Mouse (Mus musculus) liver, postnatal 0 days (tissue): ENCODE measurements around the gene Hils1.

ENCODE experiments used
- CTCF ChIP-seq: sonication (generic); IDR thresholded peaks from 2 replicates; pipeline ENCODE4 v1.5.1; 2016; ENCODE audit warnings: antibody characterized with exemption, low read depth
- EP300 ChIP-seq: IDR thresholded peaks from 2 replicates; pipeline ENCODE4 v1.6.1; 2016; ENCODE audit warnings: antibody characterized with exemption, low read depth, mild to moderate bottlenecking

- TF ChIP-seq CTCF (no peak), EP300 (no peak)
Observed at GRCm38 (mm10) chr11:94994947-94995772, 27.8 kb downstream of the Hils1 start.
